In genomic region chr16:37963331-37964281, GRCm38 (mm10) we compare ENCODE assay signal across 8 mouse cellular contexts. TPM values are rescaled to one million over a fixed set of nuclear protein-coding genes. Genes with fewer than 3 reads are reported as not detected.
DNase-seq lines count a peak whose midpoint lies in the region; ATAC-seq and TF ChIP-seq lines count a peak whose summit lies in the region.

No protein-coding gene starts in this region.

- H3K27ac ChIP-seq in lung, embryonic 15.5 days: peak overlapping the region; percentile 29; the same call in 1 of the 2 replicates
- H3K27ac ChIP-seq in heart, postnatal 0 days (ENCODE audit: low read depth): peak overlapping the region; percentile 57; the same call in 1 of the 2 replicates
- H3K27ac ChIP-seq in limb, embryonic 10.5 days: peak overlapping the region; percentile 37; the same call in 1 of the 2 replicates
- H3K27ac ChIP-seq in stomach, embryonic 15.5 days: 0 out of 2 replicates have a peak overlapping the region, but pooled peaks have one; percentile 8

- H3K4me3 ChIP-seq in lung, embryonic 15.5 days: no peak overlapping the region
- H3K4me3 ChIP-seq in heart, postnatal 0 days (ENCODE audit: low read depth, low read length): no peak overlapping the region
- no peak overlapping the region for H3K4me3 ChIP-seq in limb, embryonic 10.5 days
- no peak overlapping the region for H3K4me3 ChIP-seq in stomach, embryonic 15.5 days (replicated peaks)

- no peak for TF ChIP-seq CTCF in heart, postnatal 0 days (IDR thresholded peaks at IDR 0.05; ENCODE audit: low read depth)

- H3K4me2 ChIP-seq in lung, embryonic 15.5 days: peak overlapping the region; percentile 25
- H3K4me2 ChIP-seq in heart, postnatal 0 days (ENCODE audit: low read depth, low read length): peak overlapping the region; percentile 40; the same call in 1 of the 2 replicates
- peak overlapping the region; percentile 35 for H3K4me2 ChIP-seq in stomach, embryonic 15.5 days

- no peak for ATAC-seq in lung, embryonic 15.5 days (ENCODE audit: borderline replicate concordance, extremely low read depth, low FRiP score, low TSS enrichment)
- no peak for ATAC-seq in heart, postnatal 0 days (ENCODE audit: insufficient read depth, low read depth)
- ATAC-seq in stomach, embryonic 15.5 days (ENCODE audit: insufficient read depth, low FRiP score, low read depth): 0 out of 2 replicates have a peak, but pooled peaks have one; percentile 27

- H3K27me3 ChIP-seq in lung, embryonic 15.5 days: no peaks in the 10 kb centered on the region
- no peaks in the 10 kb centered on the region for H3K27me3 ChIP-seq in heart, postnatal 0 days (ENCODE audit: control insufficient read depth, insufficient read depth, low read length)
- no peaks in the 10 kb centered on the region for H3K27me3 ChIP-seq in limb, embryonic 10.5 days (ENCODE audit: low read depth, poor library complexity, severe bottlenecking)
- H3K27me3 ChIP-seq in stomach, embryonic 15.5 days (replicated peaks): no peaks in the 10 kb centered on the region

- H3K9me3 ChIP-seq in lung, embryonic 15.5 days: no peaks in the 10 kb centered on the region
- H3K9me3 ChIP-seq in heart, postnatal 0 days (replicated peaks; ENCODE audit: control insufficient read depth, low read length): no peaks in the 10 kb centered on the region
- H3K9me3 ChIP-seq in limb, embryonic 10.5 days (replicated peaks): no peaks in the 10 kb centered on the region
- no peaks in the 10 kb centered on the region for H3K9me3 ChIP-seq in stomach, embryonic 15.5 days

- peaks cover 23% of the 10 kb centered on the region for H3K4me1 ChIP-seq in lung, embryonic 15.5 days
- H3K4me1 ChIP-seq in heart, postnatal 0 days (ENCODE audit: control insufficient read depth, insufficient read depth): 0 out of 2 replicates have a peak, but pooled peaks cover 5% of the 10 kb centered on the region
- H3K4me1 ChIP-seq in limb, embryonic 10.5 days: peaks cover 20% of the 10 kb centered on the region
- H3K4me1 ChIP-seq in stomach, embryonic 15.5 days: peaks cover 9% of the 10 kb centered on the region; the same call in 1 of the 2 replicates

- WGBS in lung, embryonic 15.5 days: 12% methylated on average over 15 of the region's 15 CpGs
- 35% methylated on average over 15 of the region's 15 CpGs for WGBS in heart, postnatal 0 days
- 51% methylated on average over 15 of the region's 15 CpGs for WGBS in limb, embryonic 10.5 days
- 13% methylated on average over 15 of the region's 15 CpGs for WGBS in stomach, embryonic 15.5 days

- no peak overlapping the region for H3K9ac ChIP-seq in lung, embryonic 15.5 days
- H3K9ac ChIP-seq in heart, postnatal 0 days (replicated peaks; ENCODE audit: low read depth, low read length): no peak overlapping the region
- no peak overlapping the region for H3K9ac ChIP-seq in stomach, embryonic 15.5 days

- no peak for TF ChIP-seq EP300 in heart, postnatal 0 days (IDR thresholded peaks at IDR 0.05; ENCODE audit: low read depth)

- DNase-seq in lung, postnatal 10 days: no peak
- no peak for DNase-seq in heart, postnatal 0 days (ENCODE audit: low spot score)
- no peak for DNase-seq in limb, embryonic 10.5 days (ENCODE audit: low spot score)
- DNase-seq in ovary, postnatal 36 days (ENCODE audit: low spot score): no peak
- DNase-seq in cerebellum, postnatal 14 days: no peak
- no peak for DNase-seq in right cerebral cortex, postnatal 4 days

- no peaks in the 10 kb centered on the region for H3K36me3 ChIP-seq in lung, embryonic 15.5 days
- H3K36me3 ChIP-seq in heart, postnatal 0 days (replicated peaks; ENCODE audit: control insufficient read depth, insufficient read depth, low read length): no peaks in the 10 kb centered on the region
- H3K36me3 ChIP-seq in limb, embryonic 10.5 days: no peaks in the 10 kb centered on the region
- H3K36me3 ChIP-seq in stomach, embryonic 15.5 days: no peaks in the 10 kb centered on the region

RNA-seq across cellular contexts. Expression of gene Gpr156, which starts 47.3 kb away (rescaled TPM):
- 0.50 and 0.67 TPM in 2 replicates for polyA plus RNA-seq in lung, embryonic 15.5 days (2015; fragmentation: Nextera tagmentation; extraction: Ambion mirVana)
- total RNA-seq in heart, postnatal 0 days (2014; rRNA removed; ENCODE audit: low replicate concordance): 0.34 and 0.93 TPM in 2 replicates
- polyA plus RNA-seq in heart, postnatal 0 days (2015; fragmentation: Nextera tagmentation; extraction: Ambion mirVana): 0.04 and 0.10 TPM in 2 replicates
- polyA plus RNA-seq in limb, embryonic 10.5 days (2016; fragmentation: Nextera tagmentation; extraction: Ambion mirVana): 0.55 and 0.86 TPM in 2 replicates
- polyA plus RNA-seq in stomach, embryonic 15.5 days (2015; fragmentation: Nextera tagmentation; extraction: Ambion mirVana): 0.18 and 0.22 TPM in 2 replicates
